Mouse (Mus musculus): ENCODE measurements at regions not wholly inside any gene's neighbourhood (a gene's known extent, or its start where the extent isn't known, plus 50 kb on each side); places are given as distances from the start of the nearest gene placed in this dataset.

DNA sequence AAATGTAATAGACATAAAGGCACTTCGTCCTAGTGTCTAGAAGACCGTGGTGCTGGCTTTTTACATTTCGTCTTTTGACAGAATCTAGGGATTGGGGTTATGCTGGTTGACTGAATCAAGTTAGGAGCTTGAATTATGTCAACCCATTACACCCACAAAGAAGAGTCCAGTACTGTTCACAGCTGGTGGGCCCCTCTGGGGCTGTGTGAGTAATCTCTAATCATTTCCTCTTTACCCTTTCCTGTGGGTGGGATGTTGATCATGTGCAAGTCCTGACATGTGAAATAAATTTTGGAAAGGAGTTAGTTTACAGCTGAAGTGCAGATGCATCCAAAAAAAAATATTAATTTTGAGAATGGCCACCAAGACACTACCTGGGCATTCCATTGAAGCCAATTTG lies 390.3 kb upstream of the Mctp2 start:
- Histone ChIP-seq H3K36me3 (ENCODE audit: control insufficient read depth, insufficient read depth) (no peaks in the 10 kb centered on the region), H3K4me3 (ENCODE audit: insufficient read depth, poor library complexity, severe bottlenecking) (no peak overlapping the region), H3K79me3 (ENCODE audit: low read depth) (no peaks in the 10 kb centered on the region), H3K79me2 (ENCODE audit: control insufficient read depth, insufficient read depth) (no peaks in the 10 kb centered on the region), H3ac (ENCODE audit: control insufficient read depth, insufficient read length, low read depth) (no peak overlapping the region), H3K27me3 (ENCODE audit: control insufficient read depth, insufficient read depth, insufficient read length) (no peaks in the 10 kb centered on the region)
- TF ChIP-seq MYOG (IDR thresholded peaks at IDR 0.05; ENCODE audit: control insufficient read depth, extremely low read depth, insufficient read length) (no peak), FOSL1 (IDR thresholded peaks at IDR 0.05; ENCODE audit: insufficient read depth, low read length, poor library complexity, severe bottlenecking) (peak; percentile 6), CTCF (IDR thresholded peaks at IDR 0.05; ENCODE audit: control insufficient read depth, insufficient read depth, insufficient read length) (no peak), MAX (IDR thresholded peaks at IDR 0.05) (no peak)

DNA sequence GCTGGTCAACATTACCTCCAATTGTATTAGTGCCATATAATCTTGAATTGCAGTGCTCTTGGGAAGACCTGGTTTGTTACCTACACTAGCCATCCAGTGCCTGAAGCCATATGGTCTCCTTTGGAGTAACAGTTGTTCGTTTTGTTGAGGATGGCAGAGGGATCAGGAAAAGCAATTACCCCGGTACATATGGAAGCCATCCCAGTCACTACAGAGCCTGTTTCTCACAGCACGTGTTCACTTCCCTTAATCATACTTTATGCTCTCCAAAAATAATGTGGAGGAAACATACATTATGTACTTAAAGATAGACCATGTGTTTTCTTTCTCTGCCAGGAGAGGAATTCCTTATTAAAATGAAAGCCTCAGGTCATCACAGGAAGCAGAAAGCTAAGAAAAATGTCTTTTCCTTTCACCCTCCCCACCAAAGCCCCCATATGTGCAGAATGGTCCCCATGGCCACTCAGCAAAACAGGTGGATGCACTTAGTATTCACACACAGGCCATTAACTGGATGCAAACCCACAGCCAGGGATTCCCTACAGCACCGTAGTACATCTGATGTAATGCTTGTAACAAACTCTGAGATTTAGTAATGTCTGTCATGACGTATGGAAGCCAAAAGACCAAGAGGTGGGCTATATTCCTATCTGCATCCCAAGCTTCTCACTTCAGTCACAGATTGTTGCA lies 397.4 kb upstream of the Mctp2 start:
- TF ChIP-seq MYOG (IDR thresholded peaks at IDR 0.05; ENCODE audit: control insufficient read depth, extremely low read depth, insufficient read length) (no peak), FOSL1 (IDR thresholded peaks at IDR 0.05; ENCODE audit: insufficient read depth, low read length, poor library complexity, severe bottlenecking) (no peak), CTCF (IDR thresholded peaks at IDR 0.05; ENCODE audit: control insufficient read depth, insufficient read depth, insufficient read length) (no peak), USF1 (IDR thresholded peaks at IDR 0.05; ENCODE audit: low read depth) (no peak), CEBPB (IDR thresholded peaks at IDR 0.05; ENCODE audit: low read depth) (no peak), MAX (IDR thresholded peaks at IDR 0.05) (no peak), MYOD1 (IDR thresholded peaks at IDR 0.05; ENCODE audit: control insufficient read depth, insufficient read length, low read depth) (no peak)
- H3K4me3 ChIP-seq (ENCODE audit: insufficient read depth, poor library complexity, severe bottlenecking) = no peak overlapping the region

DNA sequence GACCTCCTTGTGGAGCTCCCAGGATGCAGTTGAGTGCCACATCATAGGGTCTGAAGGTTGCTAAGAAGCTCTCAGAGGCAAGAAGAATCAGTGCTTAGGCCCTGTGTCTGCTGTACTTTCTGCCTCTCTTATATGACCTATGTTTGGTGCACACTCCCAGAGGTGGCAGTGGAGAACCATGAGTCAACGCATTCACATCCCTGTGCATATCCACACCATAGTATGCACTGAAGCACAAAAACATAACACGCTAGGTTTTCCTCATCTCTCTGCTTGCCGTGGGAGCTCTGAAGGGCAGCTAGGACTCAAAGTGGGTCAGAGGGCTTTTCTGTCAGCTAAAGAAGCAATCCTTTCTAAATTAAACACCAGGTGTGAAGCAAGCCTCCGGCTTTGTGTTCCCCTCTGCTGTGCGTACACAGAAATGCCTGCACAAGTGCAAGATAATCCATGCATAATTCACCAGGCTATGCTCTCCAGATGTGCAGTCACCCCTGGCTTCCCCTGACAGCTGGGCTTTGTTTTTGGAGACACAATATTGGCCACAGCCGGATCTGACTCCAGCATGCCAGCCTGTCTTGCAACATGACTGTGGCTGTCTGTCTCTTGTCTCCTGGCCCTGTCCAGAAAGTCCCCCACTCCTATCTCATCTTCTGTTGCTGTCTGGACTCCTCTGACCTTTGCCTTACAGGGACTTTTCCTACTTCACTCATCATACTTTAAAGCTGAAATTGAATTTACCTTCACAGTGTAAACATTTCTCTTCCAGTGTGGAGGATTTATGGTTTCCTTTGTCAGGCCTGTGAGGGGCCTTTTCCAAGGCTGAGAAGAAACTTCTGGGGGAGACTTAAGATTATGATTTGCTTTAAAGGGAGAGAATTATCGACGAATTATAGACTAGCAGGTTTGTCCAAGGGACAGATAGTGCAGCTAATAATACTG lies 405.1 kb upstream of the Mctp2 start:
- no peaks in the 10 kb centered on the region for H3K79me2 ChIP-seq (ENCODE audit: control insufficient read depth, insufficient read depth)
- no peaks in the 10 kb centered on the region for H3K27me3 ChIP-seq (ENCODE audit: control insufficient read depth, insufficient read depth, insufficient read length)
- no peaks in the 10 kb centered on the region for H3K36me3 ChIP-seq (ENCODE audit: control insufficient read depth, insufficient read depth)
- H3K79me3 ChIP-seq (ENCODE audit: low read depth) = no peaks in the 10 kb centered on the region
- TF ChIP-seq CTCF (IDR thresholded peaks at IDR 0.05; ENCODE audit: control insufficient read depth, insufficient read depth, insufficient read length) (no peak), USF1 (IDR thresholded peaks at IDR 0.05; ENCODE audit: low read depth) (no peak)
- H3ac ChIP-seq (ENCODE audit: control insufficient read depth, insufficient read length, low read depth) = no peak overlapping the region
- no peak overlapping the region for H3K4me3 ChIP-seq (ENCODE audit: insufficient read depth, poor library complexity, severe bottlenecking)

More for the DNA sequence above, 397.4 kb upstream of the Mctp2 start:
- Histone ChIP-seq H3K27me3 (ENCODE audit: control insufficient read depth, insufficient read depth, insufficient read length) (no peaks in the 10 kb centered on the region), H3K79me2 (ENCODE audit: control insufficient read depth, insufficient read depth) (no peaks in the 10 kb centered on the region), H3ac (ENCODE audit: control insufficient read depth, insufficient read length, low read depth) (no peak overlapping the region), H3K79me3 (ENCODE audit: low read depth) (no peaks in the 10 kb centered on the region), H3K36me3 (ENCODE audit: control insufficient read depth, insufficient read depth) (no peaks in the 10 kb centered on the region)

DNA sequence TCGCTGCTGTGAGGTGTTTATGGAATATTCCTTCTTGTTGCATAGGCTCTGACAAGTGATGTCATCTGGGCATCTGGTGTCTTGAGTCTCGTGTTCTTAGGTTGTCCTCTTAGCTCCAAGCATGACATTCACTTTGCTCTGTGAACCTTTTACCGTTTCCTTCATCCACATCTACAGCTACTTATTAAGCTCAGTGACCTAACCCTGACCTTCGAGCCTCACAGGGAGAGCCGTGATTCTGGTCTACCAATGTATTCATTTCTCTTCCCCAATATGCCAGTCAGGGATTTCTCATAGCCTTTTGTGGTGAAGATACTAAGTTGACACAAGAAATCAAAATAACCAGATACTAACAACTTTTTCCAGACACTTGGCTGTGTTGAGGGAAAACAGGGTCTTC lies 409.0 kb upstream of the Mctp2 start:
- H3K27me3 ChIP-seq (ENCODE audit: control insufficient read depth, insufficient read depth, insufficient read length) = no peaks in the 10 kb centered on the region
- no peaks in the 10 kb centered on the region for H3K36me3 ChIP-seq (ENCODE audit: control insufficient read depth, insufficient read depth)
- no peaks in the 10 kb centered on the region for H3K79me3 ChIP-seq (ENCODE audit: low read depth)
- TF ChIP-seq CTCF (IDR thresholded peaks at IDR 0.05; ENCODE audit: control insufficient read depth, insufficient read depth, insufficient read length) (no peak), MYOD1 (IDR thresholded peaks at IDR 0.05; ENCODE audit: control insufficient read depth, insufficient read length, low read depth) (no peak), CEBPB (IDR thresholded peaks at IDR 0.05; ENCODE audit: low read depth) (no peak), USF1 (IDR thresholded peaks at IDR 0.05; ENCODE audit: low read depth) (no peak), MAX (IDR thresholded peaks at IDR 0.05) (no peak), FOSL1 (IDR thresholded peaks at IDR 0.05; ENCODE audit: insufficient read depth, low read length, poor library complexity, severe bottlenecking) (no peak)
- no peak overlapping the region for H3K4me3 ChIP-seq (ENCODE audit: insufficient read depth, poor library complexity, severe bottlenecking)
- no peak overlapping the region for H3ac ChIP-seq (ENCODE audit: control insufficient read depth, insufficient read length, low read depth)
- H3K79me2 ChIP-seq (ENCODE audit: control insufficient read depth, insufficient read depth) = no peaks in the 10 kb centered on the region

DNA sequence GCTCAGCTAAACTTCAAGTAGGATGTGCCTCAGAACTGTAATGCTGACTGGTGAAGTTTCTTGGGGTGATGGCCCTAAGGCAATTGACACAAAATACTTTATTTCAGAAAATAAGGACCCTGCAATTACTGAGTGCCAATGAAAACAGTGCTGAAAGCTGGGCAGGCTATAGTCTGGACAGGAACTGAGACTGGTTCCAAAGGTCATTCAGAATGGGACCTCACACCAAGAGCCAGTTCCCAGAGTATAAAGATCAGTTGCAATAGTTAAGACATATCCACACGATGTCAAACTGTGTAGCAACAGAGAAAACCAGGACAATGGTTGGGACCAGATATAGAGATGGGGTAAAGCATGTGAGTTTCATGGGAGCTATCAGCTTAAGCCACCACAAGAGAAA lies 409.6 kb upstream of the Mctp2 start:
- no peak overlapping the region for H3K4me3 ChIP-seq (ENCODE audit: insufficient read depth, poor library complexity, severe bottlenecking)
- H3K79me2 ChIP-seq (ENCODE audit: control insufficient read depth, insufficient read depth) = no peaks in the 10 kb centered on the region
- H3K27me3 ChIP-seq (ENCODE audit: control insufficient read depth, insufficient read depth, insufficient read length) = no peaks in the 10 kb centered on the region
- H3ac ChIP-seq (ENCODE audit: control insufficient read depth, insufficient read length, low read depth) = no peak overlapping the region
- TF ChIP-seq CTCF (IDR thresholded peaks at IDR 0.05; ENCODE audit: control insufficient read depth, insufficient read depth, insufficient read length) (no peak), MYOG (IDR thresholded peaks at IDR 0.05; ENCODE audit: control insufficient read depth, extremely low read depth, insufficient read length) (no peak), USF1 (IDR thresholded peaks at IDR 0.05; ENCODE audit: low read depth) (no peak), MYOD1 (IDR thresholded peaks at IDR 0.05; ENCODE audit: control insufficient read depth, insufficient read length, low read depth) (no peak), FOSL1 (IDR thresholded peaks at IDR 0.05; ENCODE audit: insufficient read depth, low read length, poor library complexity, severe bottlenecking) (no peak), CEBPB (IDR thresholded peaks at IDR 0.05; ENCODE audit: low read depth) (no peak), MAX (IDR thresholded peaks at IDR 0.05) (no peak)
- no peaks in the 10 kb centered on the region for H3K79me3 ChIP-seq (ENCODE audit: low read depth)
- no peaks in the 10 kb centered on the region for H3K36me3 ChIP-seq (ENCODE audit: control insufficient read depth, insufficient read depth)
